Mouse (Mus musculus): ENCODE data around the gene Bhmt. TPM values are rescaled to one million over a fixed set of nuclear protein-coding genes. Genes with fewer than 3 reads are reported as not detected.

Bhmt gene
- under 1 TPM; 0.34 to 0.82 TPM for polyA plus RNA-seq (2017; shearing (Covaris generic))

GRCm38 (mm10) chr13:93637282-93638245 lies at the start of gene Bhmt:
Bhmt (minus strand) TSS chr13:93637961.

GRCm38 (mm10) chr13:93674131-93674561 lies 36.4 kb upstream of the Bhmt start, which contains the start of the genes Bhmt2 and Dmgdh:
Bhmt2 (minus strand) TSS chr13:93674302.
Dmgdh (plus strand) TSS chr13:93674433.

Other genes with a start within 250 kb of the Bhmt start
- gene Jmy, start 138.2 kb downstream of the Bhmt start, polyA plus RNA-seq (2017; shearing (Covaris generic)): 10 to 100 TPM; 15.8 to 19.2 TPM
- gene Bhmt2, start 36.3 kb upstream of the Bhmt start, polyA plus RNA-seq (2017; shearing (Covaris generic)): 1 to 10 TPM in 1 of 2 experiments, not detected in 1; 1.4 TPM
- gene Dmgdh, start 36.5 kb upstream of the Bhmt start, polyA plus RNA-seq (2017; shearing (Covaris generic)): 1 to 10 TPM in 1 of 2 experiments, under 1 TPM in 1; 0.63 to 1.6 TPM
- 10 to 100 TPM; 18.9 to 21.3 TPM for gene Arsb, start 133.7 kb upstream of the Bhmt start, polyA plus RNA-seq (2017; shearing (Covaris generic))

Data from inflammation-experienced regulatory T-cells (primary cell).